Mouse (Mus musculus): ENCODE measurements around the gene Amh. TPM values are rescaled to one million over a fixed set of nuclear protein-coding genes. Genes with fewer than 3 reads are reported as not detected.

Gene Amh
- polyA plus RNA-seq, 1 experiment = 0.17 TPM

- Histone ChIP-seq H3K4me3 (ENCODE audit: insufficient read depth, low read depth, low read length) (no peak overlapping the region), H3K4me1 (ENCODE audit: control insufficient read depth, insufficient read depth, low read length) (no peaks in the 10 kb centered on the region), H3K27ac (ENCODE audit: insufficient read depth, low read depth, low read length) (no peak overlapping the region), H3K36me3 (ENCODE audit: control insufficient read depth, insufficient read depth, low read length) (no peaks in the 10 kb centered on the region; the same call in none of the 2 replicates), H3K27me3 (replicated peaks; ENCODE audit: control insufficient read depth, insufficient read depth, low read length) (no peaks in the 10 kb centered on the region)
- WGBS = 88% methylated on average over 12 of the region's 12 CpGs
- TF ChIP-seq CTCF (conservative IDR thresholded peaks at IDR 0.05; ENCODE audit: insufficient read depth, insufficient read length, low read depth, low read length) = no peak
- no peak for TF ChIP-seq POLR2A (IDR thresholded peaks at IDR 0.05; ENCODE audit: low read depth, low read length)
- no peak for DNase-seq
These were observed 20.2 kb upstream of the Amh start for GRCm38 (mm10) chr10:80784871-80785270.

DNA sequence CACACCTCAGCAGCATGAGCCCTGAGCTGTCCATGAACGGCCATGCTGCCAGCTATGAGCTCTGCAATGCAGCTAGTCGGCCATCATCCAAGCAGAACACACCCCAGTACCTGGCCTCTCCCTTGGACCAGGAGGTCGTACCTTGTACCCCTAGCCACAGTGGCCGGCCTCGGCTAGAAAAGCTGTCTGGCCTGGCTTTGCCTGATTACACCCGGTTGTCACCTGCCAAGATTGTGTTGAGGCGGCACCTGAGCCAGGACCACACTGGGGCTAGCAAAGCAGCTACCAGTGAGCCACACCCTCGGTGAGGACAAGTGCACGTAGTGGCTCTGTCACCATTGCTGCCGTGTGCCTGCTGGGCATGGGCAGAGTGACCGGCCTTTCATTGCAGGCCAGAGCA is 19.1 kb upstream of the Amh start:
- Histone ChIP-seq H3K4me1 (ENCODE audit: control insufficient read depth, insufficient read depth, low read length) (no peaks in the 10 kb centered on the region), H3K36me3 (ENCODE audit: control insufficient read depth, insufficient read depth, low read length) (no peaks in the 10 kb centered on the region; the same call in none of the 2 replicates), H3K4me3 (ENCODE audit: insufficient read depth, low read depth, low read length) (no peak overlapping the region), H3K27me3 (replicated peaks; ENCODE audit: control insufficient read depth, insufficient read depth, low read length) (no peaks in the 10 kb centered on the region), H3K27ac (ENCODE audit: insufficient read depth, low read depth, low read length) (no peak overlapping the region)
- WGBS = 90% methylated on average over 11 of the region's 11 CpGs
- TF ChIP-seq CTCF (conservative IDR thresholded peaks at IDR 0.05; ENCODE audit: insufficient read depth, insufficient read length, low read depth, low read length) (no peak), POLR2A (IDR thresholded peaks at IDR 0.05; ENCODE audit: low read depth, low read length) (no peak)
- no peak for DNase-seq

DNA sequence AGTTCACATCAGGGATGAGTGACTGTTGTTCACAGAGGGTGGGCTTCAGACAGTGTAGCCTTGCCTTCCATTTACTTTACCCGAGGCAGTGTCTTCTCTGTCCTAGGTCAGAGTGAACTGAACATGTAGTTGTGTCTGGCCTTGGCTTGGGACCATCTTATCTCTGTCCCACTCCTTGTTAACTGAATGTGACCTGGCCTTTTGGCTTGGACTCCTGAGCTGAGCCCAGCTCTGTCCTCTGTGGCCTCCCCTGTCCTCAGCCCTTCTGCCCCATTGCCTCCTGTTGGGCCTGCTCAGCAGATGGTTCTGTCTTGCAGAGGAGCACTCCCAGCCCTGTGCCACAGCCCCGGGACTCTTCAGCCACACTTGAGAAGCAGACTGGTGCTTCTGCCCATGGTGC is 17.5 kb upstream of the Amh start:
- DNase-seq = no peak
- H3K36me3 ChIP-seq (ENCODE audit: control insufficient read depth, insufficient read depth, low read length) = no peaks in the 10 kb centered on the region; the same call in none of the 2 replicates
- 79% methylated on average over 2 of the region's 2 CpGs for WGBS
- H3K4me1 ChIP-seq (ENCODE audit: control insufficient read depth, insufficient read depth, low read length) = no peaks in the 10 kb centered on the region
- no peak overlapping the region for H3K4me3 ChIP-seq (ENCODE audit: insufficient read depth, low read depth, low read length)
- no peak for TF ChIP-seq CTCF (conservative IDR thresholded peaks at IDR 0.05; ENCODE audit: insufficient read depth, insufficient read length, low read depth, low read length)
- TF ChIP-seq POLR2A (IDR thresholded peaks at IDR 0.05; ENCODE audit: low read depth, low read length) = no peak
- H3K27me3 ChIP-seq (replicated peaks; ENCODE audit: control insufficient read depth, insufficient read depth, low read length) = no peaks in the 10 kb centered on the region
- H3K27ac ChIP-seq (ENCODE audit: insufficient read depth, low read depth, low read length) = no peak overlapping the region

DNA sequence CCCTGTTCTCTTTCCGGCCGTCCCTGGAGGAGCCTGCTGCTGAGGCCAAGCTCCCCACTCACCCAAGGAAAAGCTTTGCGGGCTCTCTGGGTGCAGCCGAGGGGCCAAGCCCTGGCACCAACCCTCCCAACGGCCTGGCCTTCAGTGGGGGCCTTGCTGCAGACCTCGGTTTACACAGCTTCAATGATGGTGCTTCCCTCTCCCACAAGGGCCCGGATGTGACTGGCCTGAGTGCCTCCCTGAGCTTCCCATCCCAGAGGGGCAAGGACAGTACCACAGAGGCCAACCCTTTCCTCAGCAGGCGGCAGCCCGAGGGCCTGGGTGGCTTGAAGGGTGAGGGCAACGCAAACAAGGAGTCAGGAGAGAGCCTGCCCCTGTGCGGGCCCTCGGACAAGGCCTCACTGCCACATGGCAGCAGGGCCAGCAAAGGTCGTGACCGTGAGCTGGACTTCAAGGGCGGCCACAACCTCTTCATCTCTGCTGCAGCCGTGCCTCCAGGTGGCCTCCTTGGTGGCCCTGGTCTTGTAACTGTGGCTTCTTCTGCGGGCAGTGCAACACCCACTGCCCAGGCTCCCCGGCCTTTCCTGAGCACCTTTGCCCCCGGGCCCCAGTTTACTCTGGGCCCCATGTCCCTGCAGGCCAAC is 14.2 kb upstream of the Amh start:
- Histone ChIP-seq H3K36me3 (ENCODE audit: control insufficient read depth, insufficient read depth, low read length) (no peaks in the 10 kb centered on the region; the same call in 1 of the 2 replicates), H3K27ac (ENCODE audit: insufficient read depth, low read depth, low read length) (no peak overlapping the region), H3K27me3 (replicated peaks; ENCODE audit: control insufficient read depth, insufficient read depth, low read length) (no peaks in the 10 kb centered on the region), H3K4me1 (ENCODE audit: control insufficient read depth, insufficient read depth, low read length) (no peaks in the 10 kb centered on the region), H3K4me3 (ENCODE audit: insufficient read depth, low read depth, low read length) (no peak overlapping the region)
- no peak for DNase-seq
- WGBS = 85% methylated on average over 19 of the region's 19 CpGs
- TF ChIP-seq CTCF (conservative IDR thresholded peaks at IDR 0.05; ENCODE audit: insufficient read depth, insufficient read length, low read depth, low read length) = no peak

- Histone ChIP-seq H3K36me3 (ENCODE audit: control insufficient read depth, insufficient read depth, low read length) (no peaks in the 10 kb centered on the region), H3K27me3 (replicated peaks; ENCODE audit: control insufficient read depth, insufficient read depth, low read length) (no peaks in the 10 kb centered on the region), H3K4me3 (ENCODE audit: insufficient read depth, low read depth, low read length) (no peak overlapping the region), H3K4me1 (ENCODE audit: control insufficient read depth, insufficient read depth, low read length) (no peaks in the 10 kb centered on the region), H3K27ac (ENCODE audit: insufficient read depth, low read depth, low read length) (no peak overlapping the region)
- no peak for DNase-seq
- TF ChIP-seq CTCF (conservative IDR thresholded peaks at IDR 0.05; ENCODE audit: insufficient read depth, insufficient read length, low read depth, low read length) (no peak), POLR2A (IDR thresholded peaks at IDR 0.05; ENCODE audit: low read depth, low read length) (no peak)
- 80% methylated on average over 33 of the region's 33 CpGs for WGBS
These were observed 13.4 kb upstream of the Amh start for GRCm38 (mm10) chr10:80791476-80792174.

- H3K36me3 ChIP-seq (ENCODE audit: control insufficient read depth, insufficient read depth, low read length) = no peaks in the 10 kb centered on the region
- no peak for DNase-seq
- WGBS = 62% methylated on average over 41 of the region's 41 CpGs
- no peaks in the 10 kb centered on the region for H3K27me3 ChIP-seq (replicated peaks; ENCODE audit: control insufficient read depth, insufficient read depth, low read length)
- H3K4me1 ChIP-seq (ENCODE audit: control insufficient read depth, insufficient read depth, low read length) = peaks cover 4% of the 10 kb centered on the region; the same call in 1 of the 2 replicates
- no peak overlapping the region for H3K4me3 ChIP-seq (ENCODE audit: insufficient read depth, low read depth, low read length)
- no peak overlapping the region for H3K27ac ChIP-seq (ENCODE audit: insufficient read depth, low read depth, low read length)
- TF ChIP-seq POLR2A (IDR thresholded peaks at IDR 0.05; ENCODE audit: low read depth, low read length) = no peak
These were observed 12.6 kb upstream of the Amh start for GRCm38 (mm10) chr10:80792175-80793032.

Data from kidney, adult 2 months (tissue).